Mouse (Mus musculus) olfactory bulb, adult 2 months (tissue): ENCODE data around the gene Sox13. TPM values are rescaled to one million over a fixed set of nuclear protein-coding genes. Genes with fewer than 3 reads are reported as not detected.

Experiments
- H3K27ac ChIP-seq: fragments of 200-500 bp; 2 replicates; pipeline ENCODE4 v1.5.1; 2012; ENCODE audit warnings: low read depth, low read length; ENCODE audit not compliant: insufficient read depth
- H3K4me1 ChIP-seq: fragments of 200-500 bp; 2 replicates; pipeline ENCODE4 v1.6.1; 2012; ENCODE audit warnings: low read length; ENCODE audit not compliant: control insufficient read depth, insufficient read depth
- H3K4me3 ChIP-seq: fragments of 200-500 bp; 2 replicates; pipeline ENCODE4 v1.5.1; 2012; ENCODE audit warnings: mild to moderate bottlenecking, low read depth, low read length, moderate library complexity; ENCODE audit not compliant: insufficient read depth
- CTCF ChIP-seq: fragments of 200-500 bp; IDR thresholded peaks from 2 replicates; pipeline ENCODE4 v1.5.1; 2012; ENCODE audit warnings: low read depth, mild to moderate bottlenecking, low read length, moderate library complexity; ENCODE audit not compliant: insufficient read depth
- POLR2A ChIP-seq: fragments of 200-500 bp; IDR thresholded peaks from 2 replicates; pipeline ENCODE4 v1.6.1; 2012; ENCODE audit warnings: mild to moderate bottlenecking, low read depth, low read length, moderate library complexity; ENCODE audit not compliant: insufficient read depth
- WGBS: fragments of 180-500 bp; shearing (Covaris S2); methylation state at CpG from one replicate; pipeline ENCODE4 v1.1.7; 2018; 5-methylcytosine and 5-hydroxymethylcytosine counted together
- polyA plus RNA-seq: library from polyadenylated mRNA; stranded (reverse); fragments of >200 nt; gene quantifications from 2 replicates; pipeline ENCODE4 v1.2.4, GENCODE M21; 2012; ENCODE audit warnings: low replicate concordance; ENCODE audit not compliant: missing spikeins, insufficient read depth, insufficient read length

The Sox13 gene
- polyA plus RNA-seq, 1 experiment: not detected

DNA sequence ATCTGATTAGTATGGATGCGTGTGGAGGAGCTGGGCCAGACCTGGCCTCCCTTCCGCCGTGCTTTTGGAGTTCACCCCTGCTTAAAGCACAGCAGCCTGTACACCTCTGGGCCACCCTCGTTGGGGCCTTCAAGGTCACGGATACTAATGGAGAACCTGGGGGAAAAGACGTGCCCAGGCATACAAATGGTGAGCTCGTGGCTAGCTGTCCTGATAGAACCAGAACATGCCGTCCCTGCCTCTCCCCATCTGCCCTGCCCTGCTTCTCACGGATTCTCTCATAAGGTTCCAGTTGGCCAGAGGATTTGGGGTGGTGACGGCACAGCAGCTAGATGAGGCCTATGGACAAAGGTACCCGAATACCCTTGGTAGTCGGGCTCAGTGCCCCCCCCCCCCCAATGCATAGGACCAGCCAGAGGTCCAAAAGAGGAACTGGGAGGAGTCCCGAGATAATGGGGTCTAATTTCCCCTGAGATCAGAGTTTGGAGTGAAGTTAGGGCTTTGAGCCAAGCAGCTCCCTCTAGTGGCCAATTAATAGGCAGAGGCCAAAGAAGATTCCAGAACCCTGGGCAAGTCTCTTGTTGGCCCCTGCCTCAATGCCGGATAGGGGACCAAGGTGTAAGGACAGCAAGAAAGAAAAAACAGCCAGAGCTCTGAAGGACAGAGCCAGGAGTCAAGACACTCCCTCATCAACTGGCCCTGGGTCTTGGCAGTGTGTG is 43.7 kb downstream of the Sox13 start:
- peak; percentile 66; the same call in 1 of the 2 replicates for TF ChIP-seq CTCF
- no peak for TF ChIP-seq POLR2A
- Histone ChIP-seq H3K4me1 (peaks cover 21% of the 10 kb centered on the region), H3K4me3 (no peak overlapping the region), H3K27ac (no peak overlapping the region)
- WGBS: 62% methylated on average over 14 of the region's 14 CpGs

DNA sequence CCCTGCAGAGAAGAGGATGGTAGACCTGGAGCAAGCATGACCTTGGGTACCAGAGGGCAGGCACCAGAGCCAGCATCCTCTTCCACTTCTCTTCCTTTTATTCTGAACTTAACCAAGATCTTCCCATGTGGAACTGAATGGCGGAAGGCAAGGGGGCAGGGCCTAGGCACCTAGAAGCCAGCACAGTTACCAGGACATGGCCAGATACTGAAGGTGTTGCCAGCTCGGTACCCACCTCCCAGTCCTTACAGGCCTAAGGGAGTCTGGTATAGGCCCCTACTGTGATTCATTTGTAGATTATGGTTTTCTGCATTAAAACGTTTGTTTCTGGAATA is 44.2 kb downstream of the Sox13 start:
- H3K27ac ChIP-seq: no peak overlapping the region
- peaks cover 20% of the 10 kb centered on the region for H3K4me1 ChIP-seq
- no peak overlapping the region for H3K4me3 ChIP-seq
- TF ChIP-seq CTCF (no peak), POLR2A (no peak)
- 79% methylated on average over 3 of the region's 3 CpGs for WGBS

DNA sequence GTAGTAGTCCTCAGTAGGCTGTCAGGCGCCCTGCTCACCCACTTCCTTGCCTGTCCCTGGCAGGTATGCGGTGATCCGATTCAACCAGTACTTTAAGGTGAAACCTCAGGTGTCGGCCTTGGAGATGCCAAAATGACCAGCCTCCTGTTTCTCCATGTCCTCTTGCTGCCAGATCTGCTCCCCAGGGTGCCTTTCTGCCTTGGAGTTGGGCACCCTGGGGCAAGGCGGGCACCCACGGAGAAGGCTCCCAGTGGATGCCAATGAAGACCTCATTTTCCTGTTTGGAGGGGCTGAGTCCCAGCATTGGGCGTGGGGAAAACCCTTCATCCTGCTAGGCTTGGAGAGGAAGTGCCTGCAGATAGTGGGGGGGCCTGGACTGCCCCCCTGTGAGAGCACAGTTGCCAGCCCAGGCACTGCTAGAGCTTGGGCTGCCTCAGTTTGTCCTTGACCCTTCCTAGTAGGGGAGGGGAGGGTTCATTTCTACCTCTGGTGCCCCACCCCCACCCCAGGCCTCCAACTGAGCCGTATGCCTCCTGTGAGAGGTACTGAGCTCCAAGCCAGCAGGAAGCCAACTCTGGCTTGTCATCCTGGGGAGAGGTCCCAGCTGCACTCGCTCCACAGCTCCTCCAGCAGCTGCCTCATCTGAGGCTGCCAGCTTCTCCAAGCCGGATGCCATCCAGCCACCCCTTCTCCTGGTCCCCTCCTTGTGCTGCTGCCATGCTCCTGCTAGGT is 44.8 kb downstream of the Sox13 start:
- WGBS: 64% methylated on average over 10 of the region's 10 CpGs
- Histone ChIP-seq H3K4me1 (peaks cover 20% of the 10 kb centered on the region), H3K4me3 (no peak overlapping the region), H3K27ac (no peak overlapping the region)
- TF ChIP-seq POLR2A (no peak), CTCF (peak; percentile 31; the same call in 1 of the 2 replicates)

DNA sequence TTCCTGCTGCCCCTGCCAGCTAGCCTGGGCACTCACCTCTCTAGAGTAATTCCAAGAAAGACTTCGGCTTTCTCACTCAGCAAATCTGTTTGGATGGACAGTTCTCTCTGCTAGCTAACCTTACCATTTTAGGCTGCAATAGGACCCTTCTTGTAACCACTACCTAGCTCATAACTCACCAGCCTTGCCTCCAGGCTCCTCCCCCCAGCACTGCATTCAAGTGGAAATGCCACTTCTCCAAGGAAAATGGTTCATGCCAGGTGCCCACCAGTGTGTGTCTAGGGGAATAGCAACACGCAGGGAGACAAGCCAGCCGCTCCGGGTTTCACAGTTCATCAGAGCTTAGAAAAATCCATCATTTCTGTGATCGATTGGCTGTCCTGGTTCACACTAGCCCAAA is 46.6 kb downstream of the Sox13 start:
- H3K4me3 ChIP-seq: no peak overlapping the region
- peaks cover 20% of the 10 kb centered on the region for H3K4me1 ChIP-seq
- 89% methylated on average over 5 of the region's 5 CpGs for WGBS
- no peak overlapping the region for H3K27ac ChIP-seq
- no peak for TF ChIP-seq CTCF
- no peak for TF ChIP-seq POLR2A

DNA sequence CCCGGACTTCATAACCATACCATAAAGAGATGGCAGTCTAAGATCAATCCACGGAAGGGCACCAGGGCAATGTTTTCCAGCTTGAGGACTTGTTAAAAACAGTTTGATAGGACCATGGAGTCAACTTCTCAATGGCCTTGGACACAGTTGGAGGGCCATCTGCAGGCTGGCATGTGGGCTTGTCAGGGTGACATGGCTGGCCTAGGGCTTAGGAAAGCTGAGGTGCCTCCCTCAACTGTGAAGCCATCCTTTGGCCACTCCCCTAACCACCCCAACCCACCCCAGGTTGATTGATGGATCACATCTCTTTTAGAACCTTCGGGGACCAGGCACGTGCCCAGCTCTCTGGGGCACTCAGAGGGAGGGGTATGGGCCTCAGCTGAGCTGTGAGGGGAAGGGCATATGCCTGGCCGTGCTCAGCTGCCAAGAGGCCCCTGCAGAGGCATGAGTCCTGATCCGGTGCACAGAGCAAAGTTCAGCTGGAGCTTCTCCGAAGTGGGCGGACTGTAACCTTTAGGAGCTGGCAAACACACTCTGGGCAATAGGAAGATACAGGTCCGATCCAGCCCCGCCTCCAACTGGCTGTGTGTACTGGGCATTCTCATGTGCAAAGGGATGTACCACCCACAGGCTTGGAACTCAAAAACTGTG is 48.4 kb downstream of the Sox13 start:
- no peak overlapping the region for H3K4me3 ChIP-seq
- H3K4me1 ChIP-seq: peaks cover 15% of the 10 kb centered on the region
- H3K27ac ChIP-seq: no peak overlapping the region
- TF ChIP-seq POLR2A (no peak), CTCF (no peak)
- 62% methylated on average over 10 of the region's 10 CpGs for WGBS

DNA sequence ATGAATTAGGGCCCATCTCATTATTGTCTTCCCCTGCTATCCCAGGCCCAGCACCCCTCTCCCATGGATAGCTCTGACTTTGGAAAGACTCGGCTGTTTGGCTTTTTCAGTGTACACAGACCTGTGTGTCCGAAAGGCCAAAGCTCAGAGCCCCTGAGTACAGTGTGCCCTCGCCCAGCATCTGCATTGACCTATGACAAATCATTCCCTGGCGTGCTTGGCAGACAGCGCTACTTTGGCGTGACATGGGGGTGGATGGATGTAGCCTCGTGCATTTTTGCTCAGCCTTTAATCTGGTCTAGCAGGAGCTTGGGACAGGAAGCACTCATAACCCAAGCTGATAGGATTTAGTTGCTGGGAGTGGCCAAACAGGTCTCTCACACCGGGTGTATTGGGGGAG is 52.1 kb downstream of the Sox13 start:
- H3K27ac ChIP-seq: no peak overlapping the region
- WGBS: 82% methylated on average over 8 of the region's 8 CpGs
- H3K4me3 ChIP-seq: no peak overlapping the region
- TF ChIP-seq CTCF: no peak
- no peak for TF ChIP-seq POLR2A
- H3K4me1 ChIP-seq: peaks cover 16% of the 10 kb centered on the region

DNA sequence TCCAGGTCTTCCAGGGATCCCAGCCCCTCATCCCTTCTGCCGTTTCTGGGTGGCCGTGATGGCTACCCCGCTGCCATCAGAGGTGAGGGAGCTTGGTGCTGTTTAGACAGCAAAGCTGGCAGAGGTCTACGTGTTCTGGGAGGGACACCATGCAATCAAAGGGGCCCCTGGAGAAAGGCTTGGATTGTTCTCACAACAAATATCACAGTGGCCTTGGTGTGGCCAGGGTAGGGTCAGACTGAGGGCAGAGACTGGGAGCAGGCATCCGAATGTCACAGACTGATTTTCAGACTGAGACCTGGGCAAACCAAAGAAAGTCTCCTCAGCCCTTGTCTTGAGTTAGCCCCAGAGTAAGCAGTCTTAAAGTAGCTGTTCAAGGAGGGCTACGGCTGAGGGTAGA is 52.7 kb downstream of the Sox13 start:
- 94% methylated on average over 6 of the region's 6 CpGs for WGBS
- Histone ChIP-seq H3K4me1 (peaks cover 16% of the 10 kb centered on the region), H3K27ac (no peak overlapping the region), H3K4me3 (no peak overlapping the region)
- no peak for TF ChIP-seq CTCF

DNA sequence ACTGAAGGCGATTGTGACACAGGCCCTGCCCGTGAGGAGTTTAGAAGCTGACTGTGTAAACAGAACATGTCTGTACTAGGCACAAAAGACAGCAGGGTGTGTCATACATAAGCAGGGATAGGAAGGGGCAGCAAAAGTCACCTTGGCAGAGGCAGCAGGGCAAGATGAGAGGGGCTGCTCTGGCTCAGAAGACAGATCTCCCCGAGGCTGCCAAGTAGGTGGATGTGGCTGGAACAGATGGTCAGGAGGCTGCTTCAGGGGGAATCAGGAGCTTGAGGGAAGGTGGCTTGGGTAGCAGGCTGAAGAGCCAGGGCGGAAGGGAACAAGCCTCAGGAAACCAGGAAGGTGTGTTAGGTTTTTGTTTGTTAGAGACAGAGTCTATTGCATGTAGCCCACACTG is 53.8 kb downstream of the Sox13 start:
- no peak overlapping the region for H3K4me3 ChIP-seq
- 91% methylated on average over 4 of the region's 4 CpGs for WGBS
- H3K4me1 ChIP-seq: peaks cover 16% of the 10 kb centered on the region
- TF ChIP-seq CTCF: no peak
- TF ChIP-seq POLR2A: no peak
- no peak overlapping the region for H3K27ac ChIP-seq

DNA sequence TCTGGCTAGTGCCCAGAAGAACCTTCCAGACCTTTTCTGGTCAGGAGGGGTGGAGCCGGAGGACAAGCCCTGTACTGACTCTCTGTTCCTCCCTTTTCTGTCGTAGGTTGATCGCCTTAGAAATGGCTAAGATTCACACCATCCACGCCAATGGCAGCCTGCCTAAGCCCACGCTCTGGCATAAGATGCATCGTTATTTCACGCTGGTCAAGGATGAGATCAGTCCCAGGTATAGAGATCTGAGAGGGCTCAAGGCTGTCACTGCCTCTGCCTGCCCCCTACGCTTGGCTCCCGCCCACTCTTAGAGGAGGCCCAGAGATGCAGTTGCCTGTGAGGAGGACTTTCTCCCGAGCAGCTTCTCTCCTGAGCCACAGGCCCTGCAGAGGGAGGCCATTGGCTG is 55.5 kb downstream of the Sox13 start:
- TF ChIP-seq POLR2A: no peak
- no peak for TF ChIP-seq CTCF
- H3K27ac ChIP-seq: no peak overlapping the region
- H3K4me1 ChIP-seq: peaks cover 23% of the 10 kb centered on the region
- no peak overlapping the region for H3K4me3 ChIP-seq
- WGBS: 80% methylated on average over 10 of the region's 10 CpGs
